Mouse (Mus musculus): ENCODE measurements around the gene Cdkl1.

GRCm38 (mm10) chr12:69724018-69724710 lies 66.9 kb downstream of the Cdkl1 start:
- no peak for TF ChIP-seq GATA1 (IDR thresholded peaks at IDR 0.05; ENCODE audit: low read length)
- TF ChIP-seq TAL1 (IDR thresholded peaks at IDR 0.05; ENCODE audit: low read length), result no peak

All from erythroblast, embryonic 14.5 days (primary cell).